Mouse (Mus musculus) central nervous system, embryonic 18 days (tissue): Measurements from ENCODE around the gene Tgoln1. TPM values are rescaled to one million over a fixed set of nuclear protein-coding genes. Genes with fewer than 3 reads are reported as not detected.

ENCODE experiments used
- polyA plus RNA-seq: library from polyadenylated mRNA; depleted of rRNA; stranded (reverse); fragments of >200 nt; gene quantifications from 2 replicates; pipeline ENCODE4 v1.2.3, GENCODE M21; 2012; rRNA removed

Gene Tgoln1
- polyA plus RNA-seq: 26.6 and 30.1 TPM in 2 replicates

DNA sequence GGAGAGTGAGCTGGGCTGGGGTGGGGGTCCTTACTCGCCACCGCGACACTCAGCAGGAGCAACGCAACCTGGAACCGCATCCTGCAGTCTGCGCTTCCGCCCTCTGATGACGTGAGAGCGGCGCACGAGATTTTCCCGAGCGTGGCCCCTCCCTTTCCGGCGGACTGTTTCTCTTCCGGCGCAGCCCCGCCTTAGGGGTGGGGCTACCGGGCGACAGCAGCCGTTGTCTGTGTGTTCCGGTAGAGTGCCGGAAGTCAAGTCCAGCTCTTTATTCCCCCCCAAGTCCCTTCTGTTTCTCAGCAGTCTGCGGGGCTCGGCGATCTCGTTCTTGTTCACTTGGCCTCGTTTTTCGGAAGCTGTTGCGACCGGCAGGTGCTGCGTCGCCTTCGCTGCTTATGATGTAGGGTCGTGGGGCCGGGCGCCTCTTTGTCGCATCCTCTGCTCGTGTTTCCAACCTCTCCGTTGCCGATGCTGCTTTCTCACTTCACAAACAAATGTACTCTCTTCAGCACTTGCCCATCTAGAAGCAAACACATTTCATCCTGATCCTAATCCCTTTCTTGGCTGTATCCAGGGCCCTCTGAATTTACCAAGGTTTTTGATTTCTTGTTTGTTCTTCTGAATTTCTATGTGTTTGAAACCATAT, at the start of gene Tgoln1:
Tgoln1 (minus strand) TSS at position 358 of the 646 bp plus-strand sequence.

GRCm38 (mm10) chr6:72597956-72598753, 18.6 kb downstream of the Tgoln1 start, which contains the start of the genes Elmod3 and Retsat:
Gene Elmod3 (minus strand): TSS chr6:72598413.
Gene Retsat (plus strand): TSS chr6:72598475.

Other genes starting within 250 kb of the Tgoln1 start
- 11.6 and 13.3 TPM in 2 replicates for gene Vamp5, start 236.5 kb downstream of the Tgoln1 start, polyA plus RNA-seq
- 16.6 and 18.5 TPM in 2 replicates for gene Vamp8, start 226.3 kb downstream of the Tgoln1 start, polyA plus RNA-seq
- 19.1 and 19.3 TPM in 2 replicates for gene Ggcx, start 202.7 kb downstream of the Tgoln1 start, polyA plus RNA-seq
- 287 and 303 TPM in 2 replicates for gene Mat2a, start 177.4 kb downstream of the Tgoln1 start, polyA plus RNA-seq
- gene Sh2d6, start 95.3 kb downstream of the Tgoln1 start, polyA plus RNA-seq: 0.56 and 0.57 TPM in 2 replicates
- 5.1 and 8.3 TPM in 2 replicates for gene Capg, start 72.6 kb downstream of the Tgoln1 start, polyA plus RNA-seq
- gene Elmod3, start 18.6 kb downstream of the Tgoln1 start, polyA plus RNA-seq: 14.2 and 14.4 TPM in 2 replicates
- 3.8 TPM in 2 replicates for gene Retsat, start 18.5 kb downstream of the Tgoln1 start, polyA plus RNA-seq
- 4.0 and 4.4 TPM in 2 replicates for gene Tcf7l1, start 172.3 kb upstream of the Tgoln1 start, polyA plus RNA-seq